Mouse (Mus musculus): ENCODE measurements around the gene Parn.

- TF ChIP-seq CTCF (conservative IDR thresholded peaks at IDR 0.05; ENCODE audit: insufficient read depth, insufficient read length, low read depth, low read length) (no peak), POLR2A (IDR thresholded peaks at IDR 0.05; ENCODE audit: low read depth, low read length) (no peak)
Measured at GRCm38 (mm10) chr16:13639508-13639907, 28.5 kb downstream of the Parn start.
